Mouse (Mus musculus) right cerebral cortex, postnatal 4 days (tissue): ENCODE measurements around the gene Slf2.

Source experiments
- DNase-seq: peaks from one replicate; pipeline ENCODE4 v3.0.0-alpha.2; 2022

Gene Slf2

GRCm38 (mm10) chr19:44930744-44931453 lies at the start of gene Slf2:
Slf2 (plus strand) TSS chr19:44931151.
- DNase-seq = peak; percentile 98

GRCm38 (mm10) chr19:44882552-44883024 lies 48.4 kb upstream of the Slf2 start:
- peak; percentile 39 for DNase-seq

DNA sequence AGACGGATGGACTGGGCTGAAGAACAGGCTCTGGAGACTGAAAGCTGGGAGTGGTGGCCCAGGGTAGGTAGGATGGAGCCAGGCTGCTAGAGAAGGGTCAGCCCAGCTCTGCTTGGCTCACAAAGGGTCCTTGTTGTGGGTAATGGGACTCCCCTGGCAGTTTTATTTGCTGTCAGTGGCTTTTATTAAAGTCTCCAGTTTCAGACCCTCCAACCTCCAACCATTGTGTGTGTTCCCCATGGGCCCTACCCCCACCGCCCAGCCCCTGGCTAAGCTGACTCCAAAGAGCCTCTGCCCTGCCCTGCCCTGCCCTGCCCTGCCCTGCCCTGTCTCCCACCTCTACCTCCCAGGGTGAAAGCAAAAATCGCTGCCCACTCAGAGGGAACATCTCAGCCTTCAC lies 46.6 kb upstream of the Slf2 start:
- DNase-seq = no peak

- no peak for DNase-seq
Measured at GRCm38 (mm10) chr19:44886475-44886874, 44.5 kb upstream of the Slf2 start.

DNA sequence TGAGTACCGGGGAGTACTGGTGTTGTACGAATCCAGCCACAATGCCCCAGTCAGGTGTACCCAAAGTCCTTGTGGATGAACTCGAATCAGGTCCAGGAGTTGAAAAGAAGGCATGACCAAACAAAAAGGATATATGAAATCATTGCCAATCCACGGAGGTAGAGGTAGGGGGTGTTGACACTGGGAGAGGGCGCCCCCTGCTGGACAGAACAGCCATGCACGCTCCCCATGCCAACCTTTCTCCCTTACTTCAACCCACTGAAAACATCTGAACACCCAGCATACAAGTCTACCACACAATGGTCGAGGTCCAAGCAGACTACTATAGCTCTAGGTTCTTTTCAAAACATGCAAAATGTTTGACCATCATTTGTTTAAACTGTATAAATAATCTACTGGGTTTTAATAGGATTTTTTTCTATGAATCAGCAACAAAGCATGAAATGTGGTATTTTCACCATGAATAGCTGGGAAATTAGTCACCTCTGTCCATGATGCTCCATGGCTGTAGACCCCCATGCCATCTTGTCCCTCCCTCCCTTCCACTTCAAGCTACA lies 43.2 kb upstream of the Slf2 start:
- DNase-seq = peak; percentile 74

- DNase-seq = no peak
Measured at GRCm38 (mm10) chr19:44889548-44889947, 41.4 kb upstream of the Slf2 start.

DNA sequence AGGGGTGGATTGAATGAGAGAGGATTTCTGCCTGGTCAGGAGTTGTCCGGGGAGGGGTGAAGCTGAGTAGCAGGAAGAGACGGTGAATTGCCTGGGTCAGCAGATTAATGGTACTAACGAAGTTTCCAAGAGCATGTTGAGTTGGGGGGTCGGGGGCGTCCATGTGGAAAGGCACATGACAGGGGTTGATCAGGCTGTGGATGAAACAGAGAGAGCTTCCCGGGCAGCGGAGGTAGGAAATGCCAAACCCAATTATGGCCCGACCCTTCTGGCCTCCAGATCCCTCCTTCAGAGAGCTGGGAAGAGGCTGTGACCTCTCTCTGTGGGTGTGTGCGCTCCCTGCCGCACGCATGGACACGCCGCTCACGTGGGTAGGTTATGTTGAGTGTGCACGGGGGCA lies 39.5 kb upstream of the Slf2 start:
- no peak for DNase-seq

DNA sequence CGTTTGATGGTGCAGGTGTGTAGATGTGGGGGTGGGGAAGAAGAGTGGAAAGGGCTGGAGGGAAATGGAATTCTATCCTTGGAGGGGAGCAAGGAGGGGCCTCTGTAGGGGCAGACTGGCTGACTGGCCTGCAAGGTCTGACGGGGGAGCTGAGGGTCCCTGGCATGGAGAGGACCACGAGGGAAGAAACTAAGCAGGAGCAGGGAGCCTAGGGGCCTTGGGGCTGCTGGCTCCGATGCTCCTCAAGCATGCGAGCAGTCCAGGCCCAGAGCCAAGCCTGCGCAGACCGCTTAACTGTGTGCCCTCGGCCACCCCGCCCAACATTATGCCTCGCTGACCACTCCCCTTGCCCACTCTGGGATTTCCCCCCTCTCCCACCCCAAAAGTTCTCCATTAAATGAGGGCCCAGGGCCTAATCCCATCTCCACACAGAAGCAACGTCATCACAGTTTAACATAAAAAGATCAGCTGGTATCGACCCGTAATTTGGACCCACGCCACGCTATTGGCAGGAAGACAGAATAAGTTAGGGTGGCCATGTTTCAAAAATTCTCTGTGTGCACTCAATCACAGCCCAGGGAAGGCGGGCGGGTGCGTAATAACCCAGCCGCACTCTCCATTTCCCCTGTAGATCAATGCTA lies 37.6 kb upstream of the Slf2 start:
- DNase-seq = peak; percentile 42

GRCm38 (mm10) chr19:44895245-44895644 lies 35.7 kb upstream of the Slf2 start:
- DNase-seq = peak; percentile 71

DNA sequence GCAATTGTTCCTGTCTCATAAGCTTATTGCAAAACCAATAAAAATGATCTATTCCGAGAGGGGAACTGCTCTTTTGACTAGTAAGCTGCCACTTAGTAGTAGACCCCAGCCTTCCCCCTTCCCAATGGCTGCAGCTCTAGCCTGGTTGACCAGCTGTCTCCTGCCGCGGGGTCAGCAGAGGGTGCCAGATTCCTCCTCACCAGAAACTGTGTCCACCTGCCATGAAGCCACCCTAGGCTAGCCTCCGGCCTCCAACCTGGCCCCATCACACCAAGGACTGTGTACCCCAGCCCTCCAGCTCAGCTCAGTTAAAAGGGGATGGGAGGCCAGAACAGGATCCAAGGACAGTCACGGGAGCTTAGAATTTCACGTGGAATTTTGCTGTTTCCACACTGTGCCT lies 34.5 kb upstream of the Slf2 start:
- no peak for DNase-seq

GRCm38 (mm10) chr19:44897521-44897920 lies 33.4 kb upstream of the Slf2 start:
- DNase-seq = no peak

GRCm38 (mm10) chr19:44898646-44899045 lies 32.3 kb upstream of the Slf2 start:
- DNase-seq = no peak

DNA sequence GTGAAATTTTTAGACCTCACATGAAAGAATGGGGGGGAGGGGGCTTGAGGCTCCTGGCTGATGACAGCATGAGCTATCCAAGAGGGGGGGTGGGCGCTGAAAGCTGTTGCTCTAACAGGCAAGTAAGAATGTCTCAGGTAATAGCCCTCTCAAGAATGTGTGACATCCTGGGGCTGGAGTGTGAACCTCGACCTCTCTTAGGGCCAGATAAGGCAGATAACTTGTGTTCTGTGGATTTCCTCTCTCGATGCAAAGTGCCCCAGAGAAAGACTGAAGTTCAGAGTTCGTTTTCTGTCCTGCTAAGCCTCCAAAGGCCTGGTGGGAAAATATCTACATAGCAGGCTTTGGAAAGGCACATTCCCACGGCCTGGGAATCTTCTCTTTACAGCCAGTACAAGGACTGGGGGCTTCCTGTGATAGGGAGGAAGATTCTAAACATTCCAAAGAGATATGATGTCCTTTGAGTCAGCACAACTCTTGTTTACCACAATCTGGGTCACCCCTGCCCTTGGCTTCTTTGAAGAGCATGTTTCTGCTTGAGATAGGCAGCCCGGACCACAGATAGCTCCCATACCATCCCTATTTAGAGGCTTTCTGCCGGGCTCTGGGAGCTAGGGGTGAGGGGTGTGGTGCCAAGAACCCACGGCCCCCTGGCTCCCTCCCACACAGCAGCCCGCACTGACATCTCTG lies 31.7 kb upstream of the Slf2 start:
- no peak for DNase-seq

- no peak for DNase-seq
Measured at GRCm38 (mm10) chr19:44899947-44900773, 30.8 kb upstream of the Slf2 start.

DNA sequence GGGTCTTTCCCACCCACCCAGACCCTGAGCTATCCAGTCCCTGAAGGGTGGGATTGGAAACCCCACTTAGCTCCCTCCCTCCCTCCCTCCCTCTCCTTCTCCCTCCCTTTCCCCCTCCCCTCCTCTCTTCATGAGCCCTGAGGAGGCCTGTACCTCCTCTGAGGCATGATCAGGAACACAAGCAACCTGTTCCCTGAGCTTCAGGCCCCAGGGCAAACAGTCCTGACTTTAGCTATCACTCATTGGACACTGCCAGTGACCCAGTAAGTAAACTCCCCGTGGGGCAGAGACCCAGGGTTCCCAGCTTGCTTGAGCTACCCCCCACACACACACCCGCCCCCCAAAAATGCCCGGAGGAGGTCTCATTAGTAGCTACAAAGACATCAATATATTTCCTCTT lies 29.9 kb upstream of the Slf2 start:
- no peak for DNase-seq

DNA sequence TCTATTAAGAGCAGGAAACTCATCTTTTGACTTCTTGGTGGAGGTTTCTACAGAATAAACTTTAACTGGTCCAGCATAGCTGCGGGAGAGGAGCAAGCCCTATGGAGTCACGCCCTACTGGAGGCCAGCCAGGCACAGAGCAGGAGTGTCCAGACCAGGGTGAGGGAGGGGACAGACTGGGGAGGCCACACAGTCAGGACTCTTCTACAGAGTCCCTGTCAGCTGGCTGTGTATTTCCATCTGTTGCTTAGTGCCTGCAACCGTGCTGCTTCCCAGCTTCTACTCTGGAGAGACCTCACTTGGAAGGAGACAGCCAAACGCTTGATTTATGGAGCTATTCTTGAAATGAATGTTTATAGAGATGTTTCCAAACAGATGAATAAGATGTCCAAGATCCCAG lies 28.6 kb upstream of the Slf2 start:
- DNase-seq = no peak

GRCm38 (mm10) chr19:44903343-44904000 lies 27.5 kb upstream of the Slf2 start:
- no peak for DNase-seq

GRCm38 (mm10) chr19:44904141-44904720 lies 26.7 kb upstream of the Slf2 start:
- no peak for DNase-seq

GRCm38 (mm10) chr19:44905316-44905715 lies 25.6 kb upstream of the Slf2 start:
- no peak for DNase-seq

DNA sequence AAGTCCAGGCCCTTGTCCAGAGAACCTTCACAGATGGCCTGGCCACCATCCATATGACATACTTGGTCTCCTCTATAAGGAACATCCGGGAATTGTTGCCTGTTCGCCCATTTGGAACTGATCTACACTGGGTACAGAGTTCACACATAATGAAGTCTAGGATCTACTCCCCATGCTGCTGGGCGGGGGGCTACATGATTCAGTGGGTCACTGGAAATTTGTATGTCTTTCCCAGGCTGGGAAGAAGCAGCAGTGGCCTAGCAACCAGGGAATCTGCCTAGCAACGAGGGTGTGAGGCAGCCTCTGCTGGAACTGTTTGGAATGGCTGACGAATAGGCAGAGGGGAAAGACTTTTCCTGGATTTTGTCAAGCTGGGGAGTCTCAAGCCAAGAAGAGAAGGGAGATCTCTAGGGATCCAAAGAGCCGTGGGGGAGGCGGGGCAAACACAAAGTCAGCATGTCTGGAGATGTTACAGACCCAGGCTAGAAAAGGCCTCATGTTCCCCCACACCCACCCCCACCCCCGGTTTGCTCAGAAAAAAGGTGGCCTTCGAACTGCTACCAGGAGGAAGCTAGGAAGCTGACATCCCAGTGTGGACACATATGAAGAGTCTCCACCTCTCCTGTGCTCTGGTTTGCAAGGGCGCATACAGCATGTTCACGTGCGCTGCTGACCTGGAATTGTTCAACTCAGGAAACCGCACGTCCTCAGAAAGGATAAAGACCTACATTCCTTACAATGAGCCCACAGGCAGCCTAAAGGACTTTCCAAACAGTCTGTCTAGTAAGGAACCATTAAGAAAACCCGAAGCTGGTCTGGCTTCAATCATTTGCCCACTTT lies 22.9 kb upstream of the Slf2 start:
- no peak for DNase-seq
